Mouse (Mus musculus) heart, postnatal 0 days (tissue): ENCODE results near the gene Hdac6. TPM values are rescaled to one million over a fixed set of nuclear protein-coding genes. Genes with fewer than 3 reads are reported as not detected.

Experiments
- ATAC-seq: fragments of 200-750 bp; cut with Nextera tagmentation; 2 replicates; pipeline ENCODE4 v1.8.0; 2017; ENCODE audit warnings: low read depth, moderate number of reproducible peaks, moderate library complexity; ENCODE audit not compliant: insufficient read depth
- DNase-seq: peaks from one replicate; pipeline ENCODE4 v3.0.0-alpha.2; 2016; ENCODE audit warnings: low spot score
- H3K27ac ChIP-seq: fragments of 300-500 bp; sonication (generic); 2 replicates; pipeline ENCODE4 v1.5.1; 2014; ENCODE audit warnings: low read depth, mild to moderate bottlenecking
- H3K27me3 ChIP-seq: fragments of 300-500 bp; sonication (generic); 2 replicates; pipeline ENCODE4 v1.6.1; 2014; ENCODE audit warnings: low read length, mixed read lengths; ENCODE audit not compliant: control insufficient read depth, insufficient read depth
- H3K36me3 ChIP-seq: fragments of 300-500 bp; sonication (generic); replicated peaks from 2 replicates; pipeline ENCODE4 v1.6.1; 2014; ENCODE audit warnings: low read length, mixed read lengths; ENCODE audit not compliant: control insufficient read depth, insufficient read depth
- H3K4me1 ChIP-seq: fragments of 300-500 bp; sonication (generic); 2 replicates; pipeline ENCODE4 v1.6.1; 2014; ENCODE audit warnings: antibody characterized with exemption; ENCODE audit not compliant: control insufficient read depth, insufficient read depth
- H3K4me2 ChIP-seq: fragments of 300-500 bp; sonication (generic); 2 replicates; pipeline ENCODE4 v1.6.1; 2014; ENCODE audit warnings: low read depth, mild to moderate bottlenecking, low read length, moderate library complexity
- H3K4me3 ChIP-seq: fragments of 300-500 bp; sonication (generic); 2 replicates; pipeline ENCODE4 v1.5.1; 2014; ENCODE audit warnings: low read depth, low read length
- H3K9ac ChIP-seq: fragments of 300-500 bp; sonication (generic); replicated peaks from 2 replicates; pipeline ENCODE4 v1.6.1; 2014; ENCODE audit warnings: low read depth, low read length, mixed read lengths
- H3K9me3 ChIP-seq: fragments of 300-500 bp; sonication (generic); replicated peaks from 2 replicates; pipeline ENCODE4 v1.6.1; 2016; ENCODE audit warnings: low read length; ENCODE audit not compliant: control insufficient read depth
- CTCF ChIP-seq: IDR thresholded peaks from 2 replicates; pipeline ENCODE4 v1.5.1; 2016; ENCODE audit warnings: antibody characterized with exemption, control low read depth, low read depth
- EP300 ChIP-seq: IDR thresholded peaks from 2 replicates; pipeline ENCODE4 v1.6.1; 2016; ENCODE audit warnings: antibody characterized with exemption, low read depth
- WGBS: fragments of 180-500 bp; shearing (Covaris S2); extraction: QIAGEN DNeasy Blood & Tissue Kit; methylation state at CpG from one replicate; pipeline ENCODE4 v1.1.7; 2014; 5-methylcytosine and 5-hydroxymethylcytosine counted together
- polyA plus RNA-seq: library from polyadenylated mRNA; unstranded; fragments of >200 nt; fragmentation: Nextera tagmentation; extraction: Ambion mirVana; gene quantifications from 2 replicates; pipeline ENCODE4 v1.2.1, GENCODE M21; 2015
- total RNA-seq: library from RNA; depleted of rRNA; stranded (reverse); fragments of >200 nt; gene quantifications from 2 replicates; pipeline ENCODE4 v1.2.3, GENCODE M21; 2014; ENCODE audit warnings: low replicate concordance; rRNA removed

Hdac6 gene
- total and polyA plus RNA-seq, 2 experiments from 2014 or later = 18.4 to 28.6 TPM

GRCm38 (mm10) chrX:7904441-7904840, 43.2 kb downstream of the Hdac6 start:
- H3K4me1 ChIP-seq = no peaks in the 10 kb centered on the region
- H3K27me3 ChIP-seq = no peaks in the 10 kb centered on the region
- no peaks in the 10 kb centered on the region for H3K9me3 ChIP-seq
- no peak overlapping the region for H3K4me2 ChIP-seq
- WGBS = 74% methylated on average over 5 of the region's 5 CpGs
- no peak overlapping the region for H3K27ac ChIP-seq
- no peak overlapping the region for H3K4me3 ChIP-seq
- TF ChIP-seq CTCF = no peak
- TF ChIP-seq EP300 = no peak
- ATAC-seq (no peak), DNase-seq (no peak)
- peaks cover 13% of the 10 kb centered on the region; the same call in 1 of the 2 replicates for H3K36me3 ChIP-seq
- H3K9ac ChIP-seq = no peak overlapping the region

DNA sequence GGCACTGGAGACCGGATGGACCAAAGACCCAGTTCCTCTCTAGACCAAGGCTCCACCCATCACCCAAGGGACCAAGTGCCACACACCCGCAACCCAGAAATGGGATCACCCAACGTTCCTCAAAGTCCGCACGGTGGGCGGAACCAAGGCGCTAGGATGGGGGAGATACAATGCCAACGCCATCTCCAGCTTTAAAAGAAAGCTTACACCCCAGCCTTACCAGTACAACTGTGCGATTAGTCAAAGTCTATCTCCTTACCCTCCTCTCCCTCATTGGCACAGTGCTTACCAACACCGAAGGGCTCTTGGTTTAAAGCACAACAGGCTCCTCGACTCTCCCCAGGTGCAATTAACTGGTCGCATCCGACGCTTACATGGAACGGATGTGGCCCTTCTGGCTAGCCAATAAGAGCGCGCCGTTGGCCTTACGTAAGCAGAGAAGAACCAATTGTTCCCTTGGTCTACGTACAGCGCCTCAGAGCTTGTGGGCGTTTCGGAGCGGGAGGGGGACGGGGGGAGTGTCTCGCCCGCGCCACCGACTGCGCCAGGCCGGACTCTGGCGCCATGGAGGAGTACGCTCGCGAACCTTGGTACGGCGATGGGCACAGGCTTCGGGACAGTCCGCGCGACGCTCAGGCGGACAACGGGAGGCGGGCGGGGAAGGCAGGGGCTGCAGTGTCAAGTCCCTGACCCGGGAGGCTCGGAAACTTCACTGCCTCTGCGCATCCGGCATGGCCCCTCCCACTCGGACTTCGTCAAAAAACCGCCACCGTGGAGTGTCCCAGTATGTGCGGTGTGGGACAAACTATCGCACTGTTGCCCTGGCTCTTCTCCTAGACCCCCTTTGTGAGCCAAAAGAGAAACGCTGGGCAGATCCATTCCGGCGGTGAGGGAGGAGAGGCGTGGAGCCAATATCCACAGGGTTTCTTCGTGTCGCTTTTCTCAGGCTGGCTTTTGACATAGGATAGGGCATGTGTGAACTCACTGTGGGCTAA, 48.5 kb downstream of the Hdac6 start, which contains the start of the genes Pqbp1 and Timm17b:
Pqbp1 (minus strand) TSS at position 390 of the 995 bp plus-strand sequence.
Timm17b (plus strand) TSS at position 478 of the 995 bp plus-strand sequence.
- ATAC-seq = peak; percentile 98

GRCm38 (mm10) chrX:7898211-7898610, 49.5 kb downstream of the Hdac6 start:
- H3K4me2 ChIP-seq = peak overlapping the region; percentile 69
- H3K9me3 ChIP-seq = no peaks in the 10 kb centered on the region
- ATAC-seq (no peak), DNase-seq (no peak)
- peak overlapping the region; percentile 55 for H3K9ac ChIP-seq
- H3K4me3 ChIP-seq = peak overlapping the region; percentile 67
- TF ChIP-seq EP300 = no peak
- no peak for TF ChIP-seq CTCF
- H3K4me1 ChIP-seq = no peaks in the 10 kb centered on the region
- H3K27me3 ChIP-seq = no peaks in the 10 kb centered on the region
- peaks cover 11% of the 10 kb centered on the region; the same call in 1 of the 2 replicates for H3K36me3 ChIP-seq
- H3K27ac ChIP-seq = peak overlapping the region; percentile 88
- WGBS = 24% methylated on average over 13 of the region's 13 CpGs

More for the DNA sequence above, 48.5 kb downstream of the Hdac6 start, which contains the start of the genes Pqbp1 and Timm17b:
- WGBS = 15% methylated on average over 47 of the region's 62 CpGs
- H3K4me2 ChIP-seq = peak within 1 kb of the TSS; percentile 69
- peak within 1 kb of the TSS; percentile 67 for H3K4me3 ChIP-seq
- peaks cover 14% of the 10 kb centered on the region; the same call in 1 of the 2 replicates for H3K36me3 ChIP-seq
- no peaks in the 10 kb centered on the region for H3K4me1 ChIP-seq
- peak within 1 kb of the TSS; percentile 88 for H3K27ac ChIP-seq
- DNase-seq = peak; percentile 89
- TF ChIP-seq CTCF (no peak), EP300 (peak; percentile 48; the same call in 1 of the 2 replicates)
- H3K27me3 ChIP-seq = no peaks in the 10 kb centered on the region
- H3K9me3 ChIP-seq = no peaks in the 10 kb centered on the region
- peak within 1 kb of the TSS; percentile 55 for H3K9ac ChIP-seq

GRCm38 (mm10) chrX:7883841-7884567, 63.7 kb downstream of the Hdac6 start, which contains the start of gene Slc35a2:
Gene Slc35a2 (plus strand): TSS chrX:7884028.
- Histone ChIP-seq H3K27ac (peak within 1 kb of the TSS; percentile 81), H3K4me1 (no peaks in the 10 kb centered on the region), H3K27me3 (no peaks in the 10 kb centered on the region), H3K9ac (no peak within 1 kb of the TSS; the same call in 1 of the 2 replicates), H3K4me2 (peak within 1 kb of the TSS; percentile 70), H3K4me3 (peak within 1 kb of the TSS; percentile 59), H3K36me3 (no peaks in the 10 kb centered on the region), H3K9me3 (no peaks in the 10 kb centered on the region)
- ATAC-seq (peak; percentile 96), DNase-seq (peak; percentile 95)
- 14% methylated on average over 48 of the region's 49 CpGs for WGBS
- TF ChIP-seq EP300 = no peak
- peak; percentile 19; the same call in 1 of the 2 replicates for TF ChIP-seq CTCF

Other genes starting within 250 kb of the Hdac6 start
- gene Wdr45, start 233.6 kb downstream of the Hdac6 start, total RNA-seq = 24.2 and 52.7 TPM in 2 replicates
- gene Wdr45, start 233.6 kb downstream of the Hdac6 start, polyA plus RNA-seq = 27.1 and 29.2 TPM in 2 replicates
- 3.1 TPM in 1 of 2 replicates, not detected in the other for gene Gm45208, start 225.6 kb downstream of the Hdac6 start, total RNA-seq
- not detected in 2 replicates for gene Gm45208, start 225.6 kb downstream of the Hdac6 start, polyA plus RNA-seq
- 12.6 and 22.6 TPM in 2 replicates for gene Praf2, start 219.4 kb downstream of the Hdac6 start, total RNA-seq
- gene Praf2, start 219.4 kb downstream of the Hdac6 start, polyA plus RNA-seq = 11.0 and 13.6 TPM in 2 replicates
- gene Ccdc120, start 197.0 kb downstream of the Hdac6 start, total RNA-seq = 0.92 and 5.8 TPM in 2 replicates
- 1.8 and 2.2 TPM in 2 replicates for gene Ccdc120, start 197.0 kb downstream of the Hdac6 start, polyA plus RNA-seq
- 8.4 and 17.3 TPM in 2 replicates for gene Tfe3, start 185.3 kb downstream of the Hdac6 start, total RNA-seq
- gene Tfe3, start 185.3 kb downstream of the Hdac6 start, polyA plus RNA-seq = 11.5 and 11.6 TPM in 2 replicates
- gene Gripap1, start 158.1 kb downstream of the Hdac6 start, total RNA-seq = 2.4 and 6.8 TPM in 2 replicates
- 17.5 and 19.3 TPM in 2 replicates for gene Gripap1, start 158.1 kb downstream of the Hdac6 start, polyA plus RNA-seq
- 0.08 and 0.23 TPM in 2 replicates for gene Kcnd1, start 125.6 kb downstream of the Hdac6 start, total RNA-seq
- gene Kcnd1, start 125.6 kb downstream of the Hdac6 start, polyA plus RNA-seq = 0.20 and 0.22 TPM in 2 replicates
- 25.7 and 38.0 TPM in 2 replicates for gene Otud5, start 106.5 kb downstream of the Hdac6 start, total RNA-seq
- 14.4 and 16.2 TPM in 2 replicates for gene Otud5, start 106.5 kb downstream of the Hdac6 start, polyA plus RNA-seq
- 3.1 and 15.9 TPM in 2 replicates for gene Pim2, start 69.6 kb downstream of the Hdac6 start, total RNA-seq
- 2.3 and 2.4 TPM in 2 replicates for gene Pim2, start 69.6 kb downstream of the Hdac6 start, polyA plus RNA-seq
- gene Slc35a2, start 63.9 kb downstream of the Hdac6 start, total RNA-seq = 19.7 and 30.8 TPM in 2 replicates
- 19.3 and 20.9 TPM in 2 replicates for gene Slc35a2, start 63.9 kb downstream of the Hdac6 start, polyA plus RNA-seq
- gene Pqbp1, start 48.6 kb downstream of the Hdac6 start, total RNA-seq = 44.5 and 63.0 TPM in 2 replicates
- gene Pqbp1, start 48.6 kb downstream of the Hdac6 start, polyA plus RNA-seq = 55.6 and 57.6 TPM in 2 replicates
- 37.7 and 46.4 TPM in 2 replicates for gene Timm17b, start 48.5 kb downstream of the Hdac6 start, total RNA-seq
- 91.3 and 99.7 TPM in 2 replicates for gene Timm17b, start 48.5 kb downstream of the Hdac6 start, polyA plus RNA-seq
- gene Gm10491, start 40.1 kb downstream of the Hdac6 start, total RNA-seq = not detected in 2 replicates
- not detected in 2 replicates for gene Gm10491, start 40.1 kb downstream of the Hdac6 start, polyA plus RNA-seq
- gene Gm10490, start 38.3 kb downstream of the Hdac6 start, total RNA-seq = not detected in 2 replicates
- gene Gm10490, start 38.3 kb downstream of the Hdac6 start, polyA plus RNA-seq = not detected in 2 replicates
- gene Pcsk1n, start 28.1 kb downstream of the Hdac6 start, total RNA-seq = not detected in 2 replicates
- gene Pcsk1n, start 28.1 kb downstream of the Hdac6 start, polyA plus RNA-seq = 0.05 and 0.33 TPM in 2 replicates
- not detected in 2 replicates for gene Eras, start 19.3 kb downstream of the Hdac6 start, total RNA-seq
- gene Eras, start 19.3 kb downstream of the Hdac6 start, polyA plus RNA-seq = not detected in 2 replicates
- 0.19 TPM in 1 of 2 replicates, not detected in the other for gene Gata1, start 30.2 kb upstream of the Hdac6 start, total RNA-seq
- gene Gata1, start 30.2 kb upstream of the Hdac6 start, polyA plus RNA-seq = 0.14 and 0.20 TPM in 2 replicates
- gene Glod5, start 70.6 kb upstream of the Hdac6 start, total RNA-seq = not detected in 2 replicates
- gene Glod5, start 70.6 kb upstream of the Hdac6 start, polyA plus RNA-seq = 0.55 TPM in 2 replicates
- 15.7 and 15.9 TPM in 2 replicates for gene Suv39h1, start 126.9 kb upstream of the Hdac6 start, total RNA-seq
- gene Suv39h1, start 126.9 kb upstream of the Hdac6 start, polyA plus RNA-seq = 8.2 and 8.6 TPM in 2 replicates
- 0.31 TPM in 1 of 2 replicates, not detected in the other for gene Was, start 142.6 kb upstream of the Hdac6 start, total RNA-seq
- gene Was, start 142.6 kb upstream of the Hdac6 start, polyA plus RNA-seq = 0.22 and 0.25 TPM in 2 replicates
- 130 and 155 TPM in 2 replicates for gene Wdr13, start 185.0 kb upstream of the Hdac6 start, total RNA-seq
- gene Wdr13, start 185.0 kb upstream of the Hdac6 start, polyA plus RNA-seq = 24.4 and 26.4 TPM in 2 replicates
- gene Rbm3, start 198.0 kb upstream of the Hdac6 start, total RNA-seq = 408 and 439 TPM in 2 replicates
- 524 and 551 TPM in 2 replicates for gene Rbm3, start 198.0 kb upstream of the Hdac6 start, polyA plus RNA-seq
- gene Tbc1d25, start 228.3 kb upstream of the Hdac6 start, total RNA-seq = 7.0 and 12.2 TPM in 2 replicates
- gene Tbc1d25, start 228.3 kb upstream of the Hdac6 start, polyA plus RNA-seq = 6.4 and 6.5 TPM in 2 replicates
- 23.0 and 26.2 TPM in 2 replicates for gene Ebp, start 245.6 kb upstream of the Hdac6 start, total RNA-seq
- 20.6 and 26.3 TPM in 2 replicates for gene Ebp, start 245.6 kb upstream of the Hdac6 start, polyA plus RNA-seq